Mouse (Mus musculus) lung, adult 2 months (tissue): ENCODE measurements around the gene Pkp4.

Experiments
- CTCF ChIP-seq: fragments of 200-500 bp; IDR thresholded peaks from 2 replicates; pipeline ENCODE4 v1.5.1; 2011; ENCODE audit warnings: mild to moderate bottlenecking, low read length, control low read depth; ENCODE audit not compliant: insufficient read depth
- POLR2A ChIP-seq: fragments of 200-500 bp; IDR thresholded peaks from 2 replicates; pipeline ENCODE4 v1.6.1; 2011; ENCODE audit warnings: low read depth, mild to moderate bottlenecking, control low read depth, low read length, borderline replicate concordance; ENCODE audit errors: extremely low read depth

DNA sequence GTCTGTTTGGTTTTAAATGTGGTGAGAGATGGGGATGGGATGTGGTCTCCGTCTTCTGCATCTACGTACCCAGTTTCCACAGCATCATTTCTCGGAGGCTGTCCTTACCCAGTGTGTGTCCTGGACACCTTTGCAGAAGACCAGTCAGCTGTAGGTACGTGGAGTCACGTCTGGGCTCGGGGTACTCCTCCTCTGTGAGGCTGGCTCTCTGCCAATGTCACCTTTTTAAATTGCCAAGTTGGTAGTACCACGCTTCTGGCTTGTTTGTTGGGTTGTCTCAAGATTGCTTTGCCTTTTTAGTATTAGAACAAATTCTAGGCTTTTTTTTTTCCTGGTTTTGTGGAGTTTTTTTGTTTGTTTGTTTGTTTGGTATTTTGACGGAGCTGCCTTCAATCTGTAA is 30.8 kb upstream of the Pkp4 start:
- TF ChIP-seq CTCF, result no peak
- no peak for TF ChIP-seq POLR2A
